Comparison of ENCODE assay signal across 9 mouse cellular contexts in genomic region chr2:32599409-32599808, GRCm38 (mm10). TPM values are rescaled to one million over a fixed set of nuclear protein-coding genes. Genes with fewer than 3 reads are reported as not detected.
A peak's percentile ranks its signal among the peaks of the same experiment; 100 is the strongest.
DNase-seq lines count a peak whose midpoint lies in the region; ATAC-seq and TF ChIP-seq lines count a peak whose summit lies in the region.
"Had no signal": no experiment of that assay in that cellular context is flagged by ENCODE, and none has a peak within 500 bp of the region (broad histone marks: within the 10 kb centered on the region; RNA-seq: fewer than 3 reads in every experiment).

Gene St6galnac6 (plus strand): TSS chr2:32599709.

- no peaks in the 10 kb centered on the region for H3K9me3 ChIP-seq in midbrain, embryonic 10.5 days (replicated peaks)
- H3K9me3 ChIP-seq in midbrain, embryonic 11.5 days (ENCODE audit: control insufficient read depth, low read length): no peaks in the 10 kb centered on the region
- H3K9me3 ChIP-seq in embryonic facial prominence, embryonic 12.5 days: no peaks in the 10 kb centered on the region
- H3K9me3 ChIP-seq in heart, postnatal 0 days (replicated peaks; ENCODE audit: control insufficient read depth, low read length): no peaks in the 10 kb centered on the region
- no peaks in the 10 kb centered on the region for H3K9me3 ChIP-seq in limb, embryonic 15.5 days

- TF ChIP-seq EP300 in heart, postnatal 0 days (IDR thresholded peaks at IDR 0.05; ENCODE audit: low read depth): no peak

- H3K27me3 ChIP-seq in midbrain, embryonic 10.5 days (ENCODE audit: low read depth, poor library complexity, severe bottlenecking): no peaks in the 10 kb centered on the region
- no peaks in the 10 kb centered on the region for H3K27me3 ChIP-seq in midbrain, embryonic 11.5 days (ENCODE audit: control insufficient read depth, insufficient read depth, low read length)
- H3K27me3 ChIP-seq in embryonic facial prominence, embryonic 12.5 days: no peaks in the 10 kb centered on the region
- no peaks in the 10 kb centered on the region for H3K27me3 ChIP-seq in heart, postnatal 0 days (ENCODE audit: control insufficient read depth, insufficient read depth, low read length)
- H3K27me3 ChIP-seq in limb, embryonic 15.5 days: no peaks in the 10 kb centered on the region

- no peak for ATAC-seq in midbrain, embryonic 11.5 days (ENCODE audit: low FRiP score)
- ATAC-seq in embryonic facial prominence, embryonic 12.5 days (ENCODE audit: insufficient number of reproducible peaks, insufficient read depth, low FRiP score, low TSS enrichment): no peak
- no peak for ATAC-seq in heart, postnatal 0 days (ENCODE audit: insufficient read depth, low read depth)
- no peak for ATAC-seq in limb, embryonic 15.5 days (ENCODE audit: insufficient number of reproducible peaks, low FRiP score, low TSS enrichment, low read depth)
- ATAC-seq in megakaryocyte-erythroid progenitor cell, adult 5-6 weeks (replicated peaks; ENCODE audit: low FRiP score, low TSS enrichment, poor library complexity, severe bottlenecking): no peak
- no peak for ATAC-seq in activated CD4-positive, CD25-positive, alpha-beta regulatory T cell, adult 4 months

- no peak for DNase-seq in midbrain, embryonic 10.5 days (ENCODE audit: low spot score)
- no peak for DNase-seq in midbrain, embryonic 11.5 days (ENCODE audit: low spot score, missing footprints)
- DNase-seq in heart, postnatal 0 days (ENCODE audit: low spot score): no peak
- no peak for DNase-seq in embryo, embryonic 11 days

- TF ChIP-seq CTCF in heart, postnatal 0 days (IDR thresholded peaks at IDR 0.05; ENCODE audit: low read depth): no peak

- H3K4me3 ChIP-seq in midbrain, embryonic 10.5 days: no peak within 1 kb of the TSS
- H3K4me3 ChIP-seq in midbrain, embryonic 11.5 days (ENCODE audit: low read depth, low read length): no peak within 1 kb of the TSS
- no peak within 1 kb of the TSS for H3K4me3 ChIP-seq in embryonic facial prominence, embryonic 12.5 days
- no peak within 1 kb of the TSS for H3K4me3 ChIP-seq in heart, postnatal 0 days (ENCODE audit: low read depth, low read length)
- no peak within 1 kb of the TSS for H3K4me3 ChIP-seq in limb, embryonic 15.5 days
- H3K4me3 ChIP-seq: erythroblast, embryonic 14.5 days had no signal

- no peak within 1 kb of the TSS for H3K27ac ChIP-seq in midbrain, embryonic 10.5 days (replicated peaks)
- H3K27ac ChIP-seq in midbrain, embryonic 11.5 days (ENCODE audit: low read depth, low read length): no peak within 1 kb of the TSS
- H3K27ac ChIP-seq in embryonic facial prominence, embryonic 12.5 days: 0 out of 2 replicates have a peak within 1 kb of the TSS, but pooled peaks have one; percentile 11
- peak within 1 kb of the TSS; percentile 17; the same call in 1 of the 2 replicates for H3K27ac ChIP-seq in heart, postnatal 0 days (ENCODE audit: low read depth)
- no peak within 1 kb of the TSS for H3K27ac ChIP-seq in limb, embryonic 15.5 days

- H3K9ac ChIP-seq in midbrain, embryonic 11.5 days (ENCODE audit: low read length): no peak within 1 kb of the TSS
- no peak within 1 kb of the TSS; the same call in 1 of the 2 replicates for H3K9ac ChIP-seq in embryonic facial prominence, embryonic 12.5 days
- H3K9ac ChIP-seq in heart, postnatal 0 days (replicated peaks; ENCODE audit: low read depth, low read length): no peak within 1 kb of the TSS
- no peak within 1 kb of the TSS for H3K9ac ChIP-seq in limb, embryonic 15.5 days

- whole genome bisulfite sequencing in midbrain, embryonic 10.5 days: 97% methylated on average over 3 of the region's 3 CpGs
- WGBS in midbrain, embryonic 11.5 days: 83% methylated on average over 3 of the region's 3 CpGs
- 92% methylated on average over 3 of the region's 3 CpGs for WGBS in embryonic facial prominence, embryonic 12.5 days
- 91% methylated on average over 3 of the region's 3 CpGs for WGBS in heart, postnatal 0 days
- 90% methylated on average over 3 of the region's 3 CpGs for WGBS in limb, embryonic 15.5 days

- no peaks in the 10 kb centered on the region for H3K36me3 ChIP-seq in midbrain, embryonic 10.5 days
- H3K36me3 ChIP-seq in midbrain, embryonic 11.5 days (ENCODE audit: control insufficient read depth, insufficient read depth, low read length): no peaks in the 10 kb centered on the region
- peaks cover 24% of the 10 kb centered on the region for H3K36me3 ChIP-seq in embryonic facial prominence, embryonic 12.5 days
- H3K36me3 ChIP-seq in heart, postnatal 0 days (replicated peaks; ENCODE audit: control insufficient read depth, insufficient read depth, low read length): peaks cover 39% of the 10 kb centered on the region
- peaks cover 38% of the 10 kb centered on the region for H3K36me3 ChIP-seq in limb, embryonic 15.5 days

- no peak within 1 kb of the TSS for H3K4me2 ChIP-seq in midbrain, embryonic 11.5 days
- H3K4me2 ChIP-seq in embryonic facial prominence, embryonic 12.5 days (replicated peaks): no peak within 1 kb of the TSS
- H3K4me2 ChIP-seq in heart, postnatal 0 days (ENCODE audit: low read depth, low read length): no peak within 1 kb of the TSS
- H3K4me2 ChIP-seq in limb, embryonic 15.5 days: no peak within 1 kb of the TSS

- peaks cover 17% of the 10 kb centered on the region for H3K4me1 ChIP-seq in midbrain, embryonic 10.5 days
- no peaks in the 10 kb centered on the region for H3K4me1 ChIP-seq in midbrain, embryonic 11.5 days (ENCODE audit: control insufficient read depth, insufficient read depth, low read length)
- H3K4me1 ChIP-seq in embryonic facial prominence, embryonic 12.5 days: peaks cover 18% of the 10 kb centered on the region
- H3K4me1 ChIP-seq in heart, postnatal 0 days (ENCODE audit: control insufficient read depth, insufficient read depth): peaks cover 9% of the 10 kb centered on the region
- peaks cover 28% of the 10 kb centered on the region for H3K4me1 ChIP-seq in limb, embryonic 15.5 days

RNA-seq across cellular contexts. Expression of gene St6galnac6, which starts in this region (rescaled TPM):
- 10.8 and 11.9 TPM in 2 replicates for polyA plus RNA-seq in midbrain, embryonic 10.5 days (2016; fragmentation: Nextera tagmentation; extraction: Ambion mirVana)
- polyA plus RNA-seq in midbrain, embryonic 11.5 days (2014; fragmentation: Nextera tagmentation; extraction: Ambion mirVana): 3.4 and 4.5 TPM in 2 replicates
- 26.4 and 28.1 TPM in 2 replicates for polyA plus RNA-seq in embryonic facial prominence, embryonic 12.5 days (2016; fragmentation: Nextera tagmentation; extraction: Ambion mirVana)
- total RNA-seq in heart, postnatal 0 days (2014; rRNA removed; ENCODE audit: low replicate concordance): 102 and 117 TPM in 2 replicates
- polyA plus RNA-seq in heart, postnatal 0 days (2015; fragmentation: Nextera tagmentation; extraction: Ambion mirVana): 44.1 and 44.3 TPM in 2 replicates
- 24.7 and 27.1 TPM in 2 replicates for polyA plus RNA-seq in limb, embryonic 15.5 days (2015; fragmentation: Nextera tagmentation; extraction: Ambion mirVana)
- total RNA-seq in megakaryocyte-erythroid progenitor cell, adult 5-6 weeks (2014; fragmentation: Nextera tagmentation): 13.8 and 19.1 TPM in 2 replicates
- 6.5 and 12.9 TPM in 2 replicates for total RNA-seq in megakaryocyte-erythroid progenitor cell, adult 5-6 weeks (2017)
- polyA plus RNA-seq in activated CD4-positive, CD25-positive, alpha-beta regulatory T cell, adult 4 months (2017; shearing (Covaris generic)): 1 to 10 TPM; 2.5 to 3.4 TPM

Comparison
In these comparisons a context has a peak if more than half of its experiments do, and no peak if none do; other contexts are left out.
1. H3K27ac ChIP-seq: peak in embryonic facial prominence, embryonic 12.5 days (single experiment) and heart, postnatal 0 days (single experiment); none in midbrain, embryonic 10.5 days (single experiment), midbrain, embryonic 11.5 days (single experiment) and limb, embryonic 15.5 days (single experiment).